Mouse (Mus musculus) thymus, postnatal 0 days (tissue): ENCODE data around the gene Kmt5b. TPM values are rescaled to one million over a fixed set of nuclear protein-coding genes. Genes with fewer than 3 reads are reported as not detected.

Experiments used
- DNase-seq: peaks from one replicate; pipeline ENCODE4 v3.0.0-alpha.2; 2015; ENCODE audit warnings: low spot score
- polyA plus RNA-seq: library from polyadenylated mRNA; unstranded; fragments of >200 nt; fragmentation: Nextera tagmentation; extraction: Ambion mirVana; gene quantifications from 2 replicates; pipeline ENCODE4 v1.2.1, GENCODE M21; 2015

Gene Kmt5b
- polyA plus RNA-seq = 24.7 and 31.1 TPM in 2 replicates

GRCm38 (mm10) chr19:3767276-3767780 is at the start of gene Kmt5b:
Gene Kmt5b, plus strand, starts transcription at chr19:3767421.
- DNase-seq = peak; percentile 68

- peak; percentile 77 for DNase-seq
Measured at GRCm38 (mm10) chr19:3718481-3719361, 48.5 kb upstream of the Kmt5b start.

GRCm38 (mm10) chr19:3719362-3719891 is 47.8 kb upstream of the Kmt5b start:
- DNase-seq = peak; percentile 34

- DNase-seq = no peak
Measured at GRCm38 (mm10) chr19:3723170-3723569, 44.1 kb upstream of the Kmt5b start.

GRCm38 (mm10) chr19:3723904-3724303 is 43.3 kb upstream of the Kmt5b start:
- DNase-seq = peak; percentile 48

- DNase-seq = peak; percentile 73
Measured at GRCm38 (mm10) chr19:3724779-3725178, 42.4 kb upstream of the Kmt5b start.

- no peak for DNase-seq
Measured at GRCm38 (mm10) chr19:3728901-3729300, 38.3 kb upstream of the Kmt5b start.

- peak; percentile 58 for DNase-seq
Measured at GRCm38 (mm10) chr19:3730781-3731646, 36.2 kb upstream of the Kmt5b start.

- DNase-seq = no peak
Measured at GRCm38 (mm10) chr19:3736001-3736400, 31.2 kb upstream of the Kmt5b start.

GRCm38 (mm10) chr19:3739650-3740049 is 27.6 kb upstream of the Kmt5b start:
- no peak for DNase-seq

GRCm38 (mm10) chr19:3742716-3743115 is 24.5 kb upstream of the Kmt5b start:
- DNase-seq = no peak

GRCm38 (mm10) chr19:3743362-3743761 is 23.9 kb upstream of the Kmt5b start:
- peak; percentile 14 for DNase-seq

GRCm38 (mm10) chr19:3743851-3744512 is 23.2 kb upstream of the Kmt5b start:
- DNase-seq = peak; percentile 68

GRCm38 (mm10) chr19:3752621-3753239 is 14.5 kb upstream of the Kmt5b start:
- no peak for DNase-seq

GRCm38 (mm10) chr19:3753240-3753633 is 14.0 kb upstream of the Kmt5b start:
- DNase-seq = no peak

- no peak for DNase-seq
Measured at GRCm38 (mm10) chr19:3753738-3754137, 13.5 kb upstream of the Kmt5b start.

GRCm38 (mm10) chr19:3757861-3758260 is 9.4 kb upstream of the Kmt5b start:
- no peak for DNase-seq

- DNase-seq = no peak
Measured at GRCm38 (mm10) chr19:3765221-3765820, 1.9 kb upstream of the Kmt5b start.

- no peak for DNase-seq
Measured at GRCm38 (mm10) chr19:3766378-3766777, 843 bp upstream of the Kmt5b start.
